Mouse (Mus musculus) forelimb bud, embryonic 11.5 days (tissue): ENCODE results near the gene Syne1.

ENCODE experiments used
- DNase-seq: peaks from one replicate; pipeline ENCODE4 v3.0.0-alpha.2; 2012; ENCODE audit warnings: low read depth, low spot score

The Syne1 gene

GRCm38 (mm10) chr10:5437766-5438165 is 113.5 kb downstream of the Syne1 start:
- DNase-seq: no peak

- no peak for DNase-seq
These were observed 127.3 kb downstream of the Syne1 start for GRCm38 (mm10) chr10:5423984-5424383.

GRCm38 (mm10) chr10:5415730-5416129 is 135.6 kb downstream of the Syne1 start:
- no peak for DNase-seq

GRCm38 (mm10) chr10:5384131-5384776 is 167.0 kb downstream of the Syne1 start:
- DNase-seq: no peak

- no peak for DNase-seq
These were observed 169.7 kb downstream of the Syne1 start for GRCm38 (mm10) chr10:5381536-5381935.

- DNase-seq: no peak
These were observed 172.3 kb downstream of the Syne1 start for GRCm38 (mm10) chr10:5378969-5379368.

- DNase-seq: no peak
These were observed 181.7 kb downstream of the Syne1 start for GRCm38 (mm10) chr10:5369599-5369998.

GRCm38 (mm10) chr10:5368266-5368665 is 183.0 kb downstream of the Syne1 start:
- no peak for DNase-seq

GRCm38 (mm10) chr10:5367465-5368011 is 183.7 kb downstream of the Syne1 start:
- DNase-seq: no peak

- DNase-seq: no peak
These were observed 190.7 kb downstream of the Syne1 start for GRCm38 (mm10) chr10:5360560-5360959.

GRCm38 (mm10) chr10:5356614-5357013 is 194.7 kb downstream of the Syne1 start:
- DNase-seq: no peak

- no peak for DNase-seq
These were observed 197.9 kb downstream of the Syne1 start for GRCm38 (mm10) chr10:5353390-5353789.

- no peak for DNase-seq
These were observed 204.4 kb downstream of the Syne1 start for GRCm38 (mm10) chr10:5346911-5347310.

GRCm38 (mm10) chr10:5343211-5343610 is 208.1 kb downstream of the Syne1 start:
- no peak for DNase-seq

- DNase-seq: no peak
These were observed 214.9 kb downstream of the Syne1 start for GRCm38 (mm10) chr10:5336394-5336793.

GRCm38 (mm10) chr10:5332801-5333200 is 218.5 kb downstream of the Syne1 start:
- no peak for DNase-seq

- DNase-seq: no peak
These were observed 224.6 kb downstream of the Syne1 start for GRCm38 (mm10) chr10:5326716-5327115.

- DNase-seq: no peak
These were observed 227.4 kb downstream of the Syne1 start for GRCm38 (mm10) chr10:5323741-5324395.

GRCm38 (mm10) chr10:5322562-5322961 is 228.7 kb downstream of the Syne1 start:
- DNase-seq: no peak

GRCm38 (mm10) chr10:5317602-5318001 is 233.7 kb downstream of the Syne1 start:
- peak; percentile 57 for DNase-seq

GRCm38 (mm10) chr10:5312437-5312836 is 238.8 kb downstream of the Syne1 start:
- DNase-seq: no peak

GRCm38 (mm10) chr10:5309961-5310713 is 241.1 kb downstream of the Syne1 start:
- DNase-seq: no peak
